Comparison of ENCODE assay signal across 17 mouse cellular contexts in the genomic region with DNA sequence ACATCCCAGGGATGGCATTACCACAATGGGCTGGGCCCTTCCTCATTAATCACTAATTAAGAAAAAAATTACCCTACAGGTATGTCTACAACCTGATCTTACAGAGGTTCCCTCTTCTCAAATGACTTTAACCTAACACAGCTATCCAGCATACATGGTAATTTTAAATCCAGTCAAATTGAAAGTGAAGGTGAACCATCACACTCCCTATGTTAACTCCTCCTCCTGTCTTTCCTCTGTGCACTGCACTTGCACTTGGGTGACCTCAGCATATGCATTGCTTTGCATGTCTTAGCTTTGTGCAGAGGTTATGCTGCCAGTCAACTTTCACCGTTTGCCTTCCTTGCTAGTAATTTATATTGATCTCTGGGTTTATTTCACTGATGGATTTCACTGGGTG.
"Had no signal": no experiment of that assay in that cellular context is flagged by ENCODE, and none has a peak within 500 bp of the region (broad histone marks: within the 10 kb centered on the region; RNA-seq: fewer than 3 reads in every experiment).

No protein-coding gene starts in this region.

- H3K9me3 ChIP-seq: limb, embryonic 12.5 days; limb, embryonic 15.5 days; megakaryocyte, embryonic 14.5 days; midbrain, embryonic 10.5 days; midbrain, embryonic 13.5 days had no signal

- H3K4me3 ChIP-seq: limb, embryonic 12.5 days; limb, embryonic 15.5 days; megakaryocyte, embryonic 14.5 days; midbrain, embryonic 10.5 days; midbrain, embryonic 13.5 days had no signal

- ATAC-seq: liver, postnatal 0 days; lung, postnatal 0 days; midbrain, embryonic 13.5 days had no signal

- H3K27ac ChIP-seq: limb, embryonic 12.5 days; limb, embryonic 15.5 days; liver, embryonic 14.5 days; midbrain, embryonic 10.5 days; midbrain, embryonic 13.5 days; stomach, postnatal 0 days had no signal

- H3K9ac ChIP-seq: limb, embryonic 12.5 days; limb, embryonic 15.5 days; liver, embryonic 14.5 days; liver, postnatal 0 days; lung, embryonic 14.5 days; midbrain, embryonic 13.5 days had no signal

- H3K4me2 ChIP-seq: limb, embryonic 12.5 days; limb, embryonic 15.5 days; liver, embryonic 11.5 days; lung, embryonic 14.5 days; midbrain, embryonic 13.5 days had no signal

- DNase-seq: kidney, adult 11 months; kidney, adult 8-10 months; kidney, postnatal 14 days; kidney, postnatal 4 days; left cerebral cortex, postnatal 4 days; liver, postnatal 0 days; lung, embryonic 14.5 days; thymus, postnatal 25 days had no signal

- H3K27me3 ChIP-seq: limb, embryonic 12.5 days; limb, embryonic 15.5 days; megakaryocyte, embryonic 14.5 days; midbrain, embryonic 13.5 days had no signal

- H3K4me1 ChIP-seq: limb, embryonic 12.5 days; limb, embryonic 15.5 days; midbrain, embryonic 10.5 days; midbrain, embryonic 13.5 days had no signal
